Mouse (Mus musculus) kidney, embryonic 16.5 days (tissue): ENCODE measurements around the gene Ntm. TPM values are rescaled to one million over a fixed set of nuclear protein-coding genes. Genes with fewer than 3 reads are reported as not detected.

Experiments used
- ATAC-seq: fragments of 200-750 bp; cut with Nextera tagmentation; 2 replicates; pipeline ENCODE4 v1.8.0; 2017; ENCODE audit warnings: moderate TSS enrichment; ENCODE audit not compliant: low FRiP score, low TSS enrichment
- H3K27ac ChIP-seq: fragments of 300-500 bp; sonication (generic); 2 replicates; pipeline ENCODE4 v1.5.1; 2014; ENCODE audit warnings: low read length
- H3K27me3 ChIP-seq: fragments of 300-500 bp; sonication (generic); 2 replicates; pipeline ENCODE4 v1.6.1; 2014; ENCODE audit warnings: low read length, control low read depth, mixed read lengths; ENCODE audit not compliant: insufficient read depth
- H3K36me3 ChIP-seq: fragments of 300-500 bp; sonication (generic); 2 replicates; pipeline ENCODE4 v1.6.1; 2014; ENCODE audit warnings: low read length, control low read depth, mixed read lengths; ENCODE audit not compliant: insufficient read depth
- H3K4me1 ChIP-seq: fragments of 300-500 bp; sonication (generic); 2 replicates; pipeline ENCODE4 v1.6.1; 2014; ENCODE audit warnings: low read length, control low read depth, mixed read lengths; ENCODE audit not compliant: insufficient read depth
- H3K4me2 ChIP-seq: fragments of 300-500 bp; sonication (generic); replicated peaks from 2 replicates; pipeline ENCODE4 v1.6.1; 2014; ENCODE audit warnings: low read depth, low read length
- H3K4me3 ChIP-seq: fragments of 300-500 bp; sonication (generic); 2 replicates; pipeline ENCODE4 v1.5.1; 2014; ENCODE audit warnings: mild to moderate bottlenecking, low read length
- H3K9ac ChIP-seq: fragments of 300-500 bp; sonication (generic); replicated peaks from 2 replicates; pipeline ENCODE4 v1.6.1; 2014; ENCODE audit warnings: low read length
- H3K9me3 ChIP-seq: fragments of 300-500 bp; sonication (generic); 2 replicates; pipeline ENCODE4 v1.6.1; 2016; ENCODE audit warnings: low read length, control low read depth
- WGBS: fragments of 180-500 bp; shearing (Covaris S2); extraction: QIAGEN DNeasy Blood & Tissue Kit; methylation state at CpG from one replicate; pipeline ENCODE4 v1.1.7; 2014; 5-methylcytosine and 5-hydroxymethylcytosine counted together
- polyA plus RNA-seq: library from polyadenylated mRNA; unstranded; fragments of >200 nt; fragmentation: Nextera tagmentation; extraction: Ambion mirVana; gene quantifications from 2 replicates; pipeline ENCODE4 v1.2.1, GENCODE M21; 2015

Ntm gene
- polyA plus RNA-seq, 1 experiment from 2014 or later: 42.1 TPM

DNA sequence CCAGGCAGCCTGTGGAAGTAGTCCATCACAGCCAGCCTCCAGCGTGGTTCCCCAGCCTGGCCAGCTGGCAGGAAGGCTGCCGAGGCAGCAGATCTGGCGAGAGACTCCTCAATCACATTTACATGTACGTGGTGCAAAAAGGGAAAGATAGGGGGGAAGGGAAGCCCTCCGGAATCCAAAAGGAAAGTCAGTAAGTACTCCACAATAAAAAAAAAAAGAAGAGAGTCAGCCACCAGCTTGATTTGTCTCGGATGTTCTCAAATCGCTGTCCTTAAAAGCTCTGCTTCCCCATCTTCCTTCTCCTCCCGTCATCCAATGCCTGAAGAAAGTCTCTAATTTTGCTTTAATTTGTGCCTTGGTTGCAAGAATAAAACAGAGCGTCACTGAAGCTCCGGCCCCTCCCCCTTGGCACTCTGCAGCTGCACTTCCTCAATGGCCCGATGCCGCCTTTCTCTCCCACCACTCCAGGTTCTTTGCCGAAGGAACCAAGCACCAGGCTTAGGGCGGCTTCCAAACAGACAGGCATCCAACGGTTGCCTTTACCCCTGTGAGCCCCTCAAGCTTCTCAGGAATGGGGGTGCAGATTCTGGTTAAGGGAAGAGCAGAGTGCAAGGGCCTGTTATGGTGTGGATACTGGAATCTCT is 212.4 kb downstream of the Ntm start:
- WGBS: 14% methylated on average over 15 of the region's 15 CpGs
- H3K9me3 ChIP-seq: no peaks in the 10 kb centered on the region
- peak overlapping the region; percentile 31 for H3K4me3 ChIP-seq
- peak; percentile 51; the same call in 1 of the 2 replicates for ATAC-seq
- no peaks in the 10 kb centered on the region for H3K36me3 ChIP-seq
- H3K27me3 ChIP-seq: no peaks in the 10 kb centered on the region
- H3K4me2 ChIP-seq: peak overlapping the region; percentile 54
- peaks cover 14% of the 10 kb centered on the region; the same call in 1 of the 2 replicates for H3K4me1 ChIP-seq
- H3K27ac ChIP-seq: no peak overlapping the region
- peak overlapping the region; percentile 3; the same call in 1 of the 2 replicates for H3K9ac ChIP-seq

- 79% methylated on average over 4 of the region's 4 CpGs for WGBS
- H3K4me3 ChIP-seq: no peak overlapping the region
- H3K9me3 ChIP-seq: no peaks in the 10 kb centered on the region
- H3K4me2 ChIP-seq: no peak overlapping the region
- H3K9ac ChIP-seq: no peak overlapping the region
- no peaks in the 10 kb centered on the region for H3K27me3 ChIP-seq
- H3K36me3 ChIP-seq: no peaks in the 10 kb centered on the region
- no peak overlapping the region for H3K27ac ChIP-seq
- peaks cover 14% of the 10 kb centered on the region; the same call in 1 of the 2 replicates for H3K4me1 ChIP-seq
- no peak for ATAC-seq
Measured at GRCm38 (mm10) chr9:29748070-29748469, 214.9 kb downstream of the Ntm start.

DNA sequence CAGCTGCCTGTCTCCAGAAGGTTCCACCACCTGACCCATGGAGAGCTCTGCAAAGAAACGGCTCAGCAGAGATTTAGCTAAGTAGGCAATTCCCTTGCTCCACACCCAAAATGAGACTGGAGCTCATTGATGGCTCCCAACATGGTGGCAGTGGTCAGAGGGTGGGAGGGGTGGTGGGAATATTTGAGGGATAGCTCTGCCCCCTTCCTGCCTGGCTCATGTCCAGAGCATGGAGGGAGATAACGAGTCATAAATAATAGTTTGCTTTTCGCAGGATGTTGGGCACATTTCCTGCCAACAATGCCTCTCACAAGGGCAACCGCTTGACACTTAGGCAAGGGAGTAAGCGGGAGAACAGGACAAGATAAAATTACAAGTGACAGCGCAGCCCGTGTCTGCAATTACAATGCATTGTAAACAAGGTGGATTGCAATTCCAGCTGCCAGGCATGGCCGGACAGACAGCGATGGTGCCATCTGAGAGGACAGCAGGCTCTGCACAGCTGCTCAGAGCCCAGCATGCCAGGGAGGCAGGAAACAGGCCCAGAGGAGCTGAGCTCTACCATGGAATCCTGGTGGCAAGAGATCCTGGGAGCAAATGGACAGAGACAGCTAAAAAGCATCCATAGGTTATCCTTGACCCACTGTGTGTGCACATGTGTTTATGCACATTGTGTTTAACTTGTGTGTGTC is 224.0 kb downstream of the Ntm start:
- Histone ChIP-seq H3K4me2 (no peak overlapping the region), H3K27ac (no peak overlapping the region), H3K4me3 (no peak overlapping the region), H3K9ac (no peak overlapping the region), H3K36me3 (no peaks in the 10 kb centered on the region), H3K27me3 (no peaks in the 10 kb centered on the region), H3K9me3 (no peaks in the 10 kb centered on the region), H3K4me1 (no peaks in the 10 kb centered on the region; the same call in 1 of the 2 replicates)
- ATAC-seq: peak; percentile 69; the same call in 1 of the 2 replicates
- 40% methylated on average over 9 of the region's 9 CpGs for WGBS

GRCm38 (mm10) chr9:29736031-29736430 is 226.9 kb downstream of the Ntm start:
- Histone ChIP-seq H3K36me3 (no peaks in the 10 kb centered on the region), H3K4me2 (no peak overlapping the region), H3K4me3 (no peak overlapping the region), H3K4me1 (no peaks in the 10 kb centered on the region; the same call in 1 of the 2 replicates), H3K27ac (no peak overlapping the region), H3K27me3 (no peaks in the 10 kb centered on the region), H3K9me3 (no peaks in the 10 kb centered on the region), H3K9ac (no peak overlapping the region)
- ATAC-seq: no peak
- 11% methylated on average over 3 of the region's 3 CpGs for WGBS

- Histone ChIP-seq H3K4me1 (no peaks in the 10 kb centered on the region; the same call in 1 of the 2 replicates), H3K4me2 (no peak overlapping the region), H3K9me3 (no peaks in the 10 kb centered on the region), H3K4me3 (no peak overlapping the region), H3K27ac (no peak overlapping the region), H3K36me3 (no peaks in the 10 kb centered on the region), H3K9ac (no peak overlapping the region), H3K27me3 (no peaks in the 10 kb centered on the region)
- 72% methylated on average over 3 of the region's 3 CpGs for WGBS
- no peak for ATAC-seq
Measured at GRCm38 (mm10) chr9:29732895-29733294, 230.0 kb downstream of the Ntm start.

DNA sequence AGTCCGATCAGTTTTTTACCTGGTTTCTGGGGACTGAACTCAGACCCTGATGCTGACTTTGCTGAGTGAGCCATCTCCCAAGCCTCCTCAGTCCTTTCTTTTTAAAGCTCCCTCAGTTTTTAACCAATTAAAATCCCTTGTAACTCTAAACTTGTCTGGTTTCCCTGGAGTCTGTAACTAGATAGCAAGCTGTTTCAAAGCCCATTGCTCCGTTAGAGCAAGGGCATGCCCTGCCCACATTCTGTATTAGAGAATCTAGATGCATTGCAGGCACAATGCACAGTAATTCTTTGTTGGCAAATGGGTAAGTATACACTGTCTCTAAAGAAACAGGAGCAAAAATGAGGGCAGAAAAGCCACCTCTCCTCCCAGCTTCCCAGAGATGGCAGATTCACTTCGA is 231.3 kb downstream of the Ntm start:
- no peak overlapping the region for H3K27ac ChIP-seq
- H3K4me1 ChIP-seq: no peaks in the 10 kb centered on the region; the same call in 1 of the 2 replicates
- no peaks in the 10 kb centered on the region for H3K9me3 ChIP-seq
- H3K9ac ChIP-seq: no peak overlapping the region
- no peak overlapping the region for H3K4me2 ChIP-seq
- no peak overlapping the region for H3K4me3 ChIP-seq
- H3K27me3 ChIP-seq: no peaks in the 10 kb centered on the region
- ATAC-seq: peak; percentile 51; the same call in 1 of the 2 replicates
- no peaks in the 10 kb centered on the region for H3K36me3 ChIP-seq
- WGBS: 37% methylated on average over 3 of the region's 3 CpGs

- H3K36me3 ChIP-seq: no peaks in the 10 kb centered on the region
- ATAC-seq: no peak
- no peaks in the 10 kb centered on the region for H3K9me3 ChIP-seq
- no peak overlapping the region for H3K27ac ChIP-seq
- H3K4me2 ChIP-seq: no peak overlapping the region
- no peak overlapping the region for H3K9ac ChIP-seq
- 74% methylated on average over 19 of the region's 19 CpGs for WGBS
- no peaks in the 10 kb centered on the region for H3K4me1 ChIP-seq
- no peak overlapping the region for H3K4me3 ChIP-seq
- no peaks in the 10 kb centered on the region for H3K27me3 ChIP-seq
Measured at GRCm38 (mm10) chr9:29727540-29728432, 235.2 kb downstream of the Ntm start.

DNA sequence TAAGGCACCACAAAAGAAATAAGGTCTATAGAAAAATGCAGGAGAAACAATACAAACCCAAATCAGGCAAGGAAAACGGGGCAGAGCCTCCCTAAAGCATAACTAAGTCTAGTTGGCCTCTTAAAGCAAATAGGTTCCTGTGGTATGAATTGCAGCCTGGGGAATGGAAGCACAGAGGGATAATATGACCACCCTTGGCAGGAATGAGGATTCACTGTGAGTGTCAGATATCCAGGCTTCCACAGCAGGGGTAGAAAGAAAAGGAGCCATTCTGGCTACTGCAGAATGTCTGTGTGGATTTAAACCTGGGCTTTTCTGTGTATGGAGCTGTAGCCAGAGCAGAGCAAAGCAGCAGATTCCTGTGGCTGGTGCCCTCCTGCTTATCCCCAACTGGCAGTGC is 241.5 kb downstream of the Ntm start:
- no peak overlapping the region for H3K4me3 ChIP-seq
- H3K4me1 ChIP-seq: no peaks in the 10 kb centered on the region
- WGBS: 33% methylated on average over 1 of the region's 1 CpGs
- H3K9ac ChIP-seq: no peak overlapping the region
- no peak overlapping the region for H3K27ac ChIP-seq
- no peaks in the 10 kb centered on the region for H3K36me3 ChIP-seq
- no peak for ATAC-seq
- H3K9me3 ChIP-seq: no peaks in the 10 kb centered on the region
- H3K27me3 ChIP-seq: no peaks in the 10 kb centered on the region
- H3K4me2 ChIP-seq: no peak overlapping the region

- H3K9ac ChIP-seq: no peak overlapping the region
- WGBS: 41% methylated on average over 2 of the region's 2 CpGs
- H3K4me2 ChIP-seq: no peak overlapping the region
Measured at GRCm38 (mm10) chr9:29716795-29717194, 246.1 kb downstream of the Ntm start.

More at GRCm38 (mm10) chr9:29716795-29717194, 246.1 kb downstream of the Ntm start:
- Histone ChIP-seq H3K4me1 (no peaks in the 10 kb centered on the region), H3K9me3 (no peaks in the 10 kb centered on the region), H3K27ac (no peak overlapping the region), H3K27me3 (no peaks in the 10 kb centered on the region), H3K4me3 (no peak overlapping the region), H3K36me3 (no peaks in the 10 kb centered on the region)
- ATAC-seq: no peak
